Mouse (Mus musculus): ENCODE measurements around the gene Mtr. TPM values are rescaled to one million over a fixed set of nuclear protein-coding genes. Genes with fewer than 3 reads are reported as not detected.

The Mtr gene
- 2.3 and 2.8 TPM in 2 replicates for polyA plus RNA-seq (2015; fragmentation: Nextera tagmentation; extraction: Ambion mirVana)

GRCm38 (mm10) chr13:12257391-12258380 is at the start of gene Mtr:
Gene Mtr (minus strand): TSS chr13:12258113.
- peak; percentile 100 for ATAC-seq
- Histone ChIP-seq H3K9ac (ENCODE audit: low read depth, low read length) (peak within 1 kb of the TSS; percentile 43), H3K36me3 (ENCODE audit: control insufficient read depth, insufficient read depth) (no peaks in the 10 kb centered on the region), H3K27me3 (replicated peaks; ENCODE audit: control insufficient read depth, insufficient read depth, low read length) (no peaks in the 10 kb centered on the region), H3K4me1 (replicated peaks; ENCODE audit: control insufficient read depth, insufficient read depth, low read length) (0 out of 2 replicates have a peak, but pooled peaks cover 3% of the 10 kb centered on the region), H3K9me3 (ENCODE audit: control insufficient read depth) (0 out of 2 replicates have a peak, but pooled peaks cover 3% of the 10 kb centered on the region), H3K27ac (ENCODE audit: low read depth, low read length) (peak within 1 kb of the TSS; percentile 63), H3K4me3 (ENCODE audit: low read depth, low read length) (peak within 1 kb of the TSS; percentile 61), H3K4me2 (replicated peaks; ENCODE audit: low read depth) (peak within 1 kb of the TSS; percentile 68)
- TF ChIP-seq CTCF (IDR thresholded peaks at IDR 0.05; ENCODE audit: low read depth) = no peak
- WGBS = under 1% methylated on average over 69 of the region's 69 CpGs

- no peak overlapping the region for H3K4me2 ChIP-seq (replicated peaks; ENCODE audit: low read depth)
These were observed 49.4 kb upstream of the Mtr start for GRCm38 (mm10) chr13:12307286-12307685.

GRCm38 (mm10) chr13:12305540-12305939 is 47.6 kb upstream of the Mtr start:
- Histone ChIP-seq H3K27ac (ENCODE audit: low read depth, low read length) (no peak overlapping the region), H3K4me1 (replicated peaks; ENCODE audit: control insufficient read depth, insufficient read depth, low read length) (no peaks in the 10 kb centered on the region), H3K9ac (ENCODE audit: low read depth, low read length) (no peak overlapping the region), H3K27me3 (replicated peaks; ENCODE audit: control insufficient read depth, insufficient read depth, low read length) (no peaks in the 10 kb centered on the region), H3K4me2 (replicated peaks; ENCODE audit: low read depth) (no peak overlapping the region), H3K4me3 (ENCODE audit: low read depth, low read length) (no peak overlapping the region), H3K36me3 (ENCODE audit: control insufficient read depth, insufficient read depth) (no peaks in the 10 kb centered on the region), H3K9me3 (ENCODE audit: control insufficient read depth) (no peaks in the 10 kb centered on the region)
- no peak for ATAC-seq
- no peak for TF ChIP-seq CTCF (IDR thresholded peaks at IDR 0.05; ENCODE audit: low read depth)
- 84% methylated on average over 8 of the region's 8 CpGs for WGBS

More at GRCm38 (mm10) chr13:12307286-12307685, 49.4 kb upstream of the Mtr start:
- Histone ChIP-seq H3K4me1 (replicated peaks; ENCODE audit: control insufficient read depth, insufficient read depth, low read length) (no peaks in the 10 kb centered on the region), H3K36me3 (ENCODE audit: control insufficient read depth, insufficient read depth) (no peaks in the 10 kb centered on the region), H3K9me3 (ENCODE audit: control insufficient read depth) (no peaks in the 10 kb centered on the region), H3K9ac (ENCODE audit: low read depth, low read length) (no peak overlapping the region), H3K27ac (ENCODE audit: low read depth, low read length) (no peak overlapping the region), H3K27me3 (replicated peaks; ENCODE audit: control insufficient read depth, insufficient read depth, low read length) (no peaks in the 10 kb centered on the region), H3K4me3 (ENCODE audit: low read depth, low read length) (no peak overlapping the region)
- no peak for TF ChIP-seq CTCF (IDR thresholded peaks at IDR 0.05; ENCODE audit: low read depth)
- WGBS = 62% methylated on average over 4 of the region's 4 CpGs
- no peak for ATAC-seq

DNA sequence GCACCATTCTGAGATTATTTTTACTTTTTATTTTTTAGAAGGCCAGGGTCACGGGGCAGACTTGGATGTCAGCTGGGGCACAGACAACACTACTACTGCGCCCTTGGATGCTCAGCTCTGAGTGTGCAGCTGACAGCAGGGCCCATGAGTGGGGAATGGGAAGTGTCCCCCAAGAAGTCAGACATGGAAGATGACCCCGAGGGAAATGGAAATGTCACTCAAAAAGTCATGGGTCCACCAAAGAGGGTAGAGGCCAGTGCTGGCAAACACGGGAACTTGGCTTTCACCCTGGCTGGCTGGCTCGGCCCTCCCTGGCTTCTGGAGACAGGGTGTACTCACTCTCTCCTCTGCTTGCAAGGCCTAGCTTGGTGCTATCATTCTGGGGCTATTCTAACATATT is 47.1 kb upstream of the Mtr start:
- WGBS = 81% methylated on average over 5 of the region's 5 CpGs
- ATAC-seq = no peak
- no peak for TF ChIP-seq CTCF (IDR thresholded peaks at IDR 0.05; ENCODE audit: low read depth)
- Histone ChIP-seq H3K9ac (ENCODE audit: low read depth, low read length) (no peak overlapping the region), H3K36me3 (ENCODE audit: control insufficient read depth, insufficient read depth) (no peaks in the 10 kb centered on the region), H3K9me3 (ENCODE audit: control insufficient read depth) (no peaks in the 10 kb centered on the region), H3K4me3 (ENCODE audit: low read depth, low read length) (no peak overlapping the region), H3K27me3 (replicated peaks; ENCODE audit: control insufficient read depth, insufficient read depth, low read length) (no peaks in the 10 kb centered on the region), H3K4me2 (replicated peaks; ENCODE audit: low read depth) (no peak overlapping the region), H3K27ac (ENCODE audit: low read depth, low read length) (no peak overlapping the region), H3K4me1 (replicated peaks; ENCODE audit: control insufficient read depth, insufficient read depth, low read length) (no peaks in the 10 kb centered on the region)

DNA sequence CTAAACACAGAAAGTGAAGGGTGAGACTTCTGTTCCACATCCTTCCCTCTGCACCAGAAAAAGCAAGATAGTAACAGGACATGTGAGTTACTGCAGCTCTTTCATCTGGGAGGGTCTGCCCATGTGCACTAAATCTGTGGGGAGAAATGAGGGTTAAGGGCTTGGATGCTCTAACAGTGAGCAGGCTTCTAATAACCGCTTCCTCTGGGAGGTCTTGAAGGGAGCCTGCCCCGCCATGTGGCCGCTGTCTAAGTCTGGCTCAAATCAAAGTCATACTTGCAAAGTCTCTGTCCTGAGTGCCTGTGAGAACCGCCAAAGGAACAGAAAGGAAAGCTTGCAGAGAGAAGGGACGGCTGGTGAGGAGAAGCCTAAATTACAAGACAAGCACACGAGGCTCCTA is 39.9 kb upstream of the Mtr start:
- ATAC-seq = no peak
- H3K27me3 ChIP-seq (replicated peaks; ENCODE audit: control insufficient read depth, insufficient read depth, low read length) = no peaks in the 10 kb centered on the region
- no peaks in the 10 kb centered on the region for H3K9me3 ChIP-seq (ENCODE audit: control insufficient read depth)
- WGBS = 57% methylated on average over 6 of the region's 6 CpGs
- H3K4me3 ChIP-seq (ENCODE audit: low read depth, low read length) = no peak overlapping the region
- no peak overlapping the region for H3K9ac ChIP-seq (ENCODE audit: low read depth, low read length)
- H3K4me1 ChIP-seq (replicated peaks; ENCODE audit: control insufficient read depth, insufficient read depth, low read length) = no peaks in the 10 kb centered on the region
- H3K4me2 ChIP-seq (replicated peaks; ENCODE audit: low read depth) = no peak overlapping the region
- H3K36me3 ChIP-seq (ENCODE audit: control insufficient read depth, insufficient read depth) = no peaks in the 10 kb centered on the region
- no peak for TF ChIP-seq CTCF (IDR thresholded peaks at IDR 0.05; ENCODE audit: low read depth)
- H3K27ac ChIP-seq (ENCODE audit: low read depth, low read length) = no peak overlapping the region

- Histone ChIP-seq H3K36me3 (ENCODE audit: control insufficient read depth, insufficient read depth) (no peaks in the 10 kb centered on the region), H3K4me3 (ENCODE audit: low read depth, low read length) (no peak overlapping the region), H3K9me3 (ENCODE audit: control insufficient read depth) (no peaks in the 10 kb centered on the region), H3K4me2 (replicated peaks; ENCODE audit: low read depth) (no peak overlapping the region), H3K27ac (ENCODE audit: low read depth, low read length) (no peak overlapping the region), H3K27me3 (replicated peaks; ENCODE audit: control insufficient read depth, insufficient read depth, low read length) (no peaks in the 10 kb centered on the region), H3K4me1 (replicated peaks; ENCODE audit: control insufficient read depth, insufficient read depth, low read length) (no peaks in the 10 kb centered on the region), H3K9ac (ENCODE audit: low read depth, low read length) (no peak overlapping the region)
- 76% methylated on average over 3 of the region's 3 CpGs for WGBS
- peak; percentile 77 for TF ChIP-seq CTCF (IDR thresholded peaks at IDR 0.05; ENCODE audit: low read depth)
- ATAC-seq = no peak
These were observed 38.8 kb upstream of the Mtr start for GRCm38 (mm10) chr13:12296701-12297100.
